Mouse (Mus musculus) layer of hippocampus, adult 9-11 months (tissue): ENCODE data around the gene Gm14412.
"Not testable (repeated sequence)": the region's sequence is repeated elsewhere in the genome, so short reads cannot be mapped to it uniquely, and the experiment has no call there.

Experiments used
- DNase-seq: peaks from one replicate; pipeline ENCODE4 v3.0.0; 2022

The Gm14412 gene

GRCm38 (mm10) chr2:177324257-177324733 is at the start of gene Gm14412:
TSS of gene Gm14412 (minus strand) at chr2:177324307.
- not testable (repeated sequence) for DNase-seq

DNA sequence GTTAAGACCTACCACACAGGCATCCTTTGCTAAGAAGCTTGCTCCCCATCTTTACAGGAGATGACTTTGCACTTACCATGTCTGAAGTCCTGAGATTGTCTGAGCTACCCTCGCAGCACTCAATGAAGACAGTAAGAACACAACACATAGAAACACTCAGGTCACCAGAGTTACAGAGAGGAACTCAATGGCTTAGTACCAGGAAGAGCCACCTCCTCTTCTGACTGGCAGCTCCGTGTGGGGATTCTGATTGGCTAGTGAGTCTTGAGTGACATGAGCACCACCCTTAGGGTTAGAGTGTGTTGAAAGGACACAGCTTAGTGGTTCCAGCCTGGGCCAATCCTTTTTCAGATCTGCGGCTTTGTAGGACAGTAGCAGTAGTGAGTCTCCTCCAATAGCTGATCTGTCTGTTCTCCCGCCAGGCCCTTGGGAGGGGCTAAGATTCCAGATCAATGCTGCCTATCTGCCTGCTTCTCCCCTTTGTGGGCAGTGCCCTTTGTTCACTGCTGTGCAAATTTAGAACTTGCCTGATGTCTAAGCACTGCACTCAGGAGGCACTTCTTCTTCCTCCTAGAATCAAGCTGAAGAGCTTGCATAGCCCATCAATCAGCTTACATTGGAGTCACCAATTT is 5.7 kb upstream of the Gm14412 start:
- DNase-seq, result not testable (repeated sequence)

DNA sequence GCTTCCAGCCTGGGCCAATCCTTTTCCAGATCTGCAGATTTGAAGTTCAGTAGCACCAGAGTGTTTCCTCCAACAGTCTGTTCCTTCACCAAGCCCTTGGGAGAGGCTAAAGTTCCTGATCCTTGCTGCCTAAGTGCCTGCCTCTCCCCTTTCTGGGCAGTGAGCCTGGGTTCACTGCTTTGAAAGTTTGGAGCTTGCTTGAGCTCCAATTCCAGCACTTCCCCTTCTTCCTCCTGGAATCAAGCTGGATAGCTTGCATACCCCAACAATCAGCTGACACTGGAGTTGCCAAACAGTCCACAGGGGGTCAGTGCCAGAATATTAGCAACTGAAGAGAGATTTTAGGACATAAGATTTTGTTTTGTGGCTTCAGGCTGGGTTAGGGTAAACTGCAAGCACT is 2.7 kb downstream of the Gm14412 start:
- not testable (repeated sequence) for DNase-seq

- not testable (repeated sequence) for DNase-seq
These were observed 3.3 kb downstream of the Gm14412 start for GRCm38 (mm10) chr2:177320786-177321320.

DNA sequence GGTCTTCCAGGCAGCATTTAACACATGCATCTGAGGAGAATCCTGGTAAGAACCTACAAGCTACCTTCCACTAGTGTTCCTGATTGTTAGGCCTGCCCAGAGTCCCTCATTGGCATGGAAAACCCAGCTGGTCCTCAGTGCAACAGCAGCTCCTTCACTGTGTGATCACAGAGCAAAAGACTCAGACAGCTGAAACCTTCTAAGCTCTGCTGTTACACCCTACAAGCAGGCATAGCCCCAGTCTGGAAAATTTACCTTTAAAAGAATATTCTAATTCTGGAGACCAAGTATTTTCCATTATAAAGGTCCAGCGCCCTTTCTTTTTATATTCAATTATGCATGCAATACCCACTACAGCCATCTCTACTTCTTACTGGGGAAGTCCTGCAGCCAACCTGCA is 5.1 kb downstream of the Gm14412 start:
- no peak for DNase-seq

DNA sequence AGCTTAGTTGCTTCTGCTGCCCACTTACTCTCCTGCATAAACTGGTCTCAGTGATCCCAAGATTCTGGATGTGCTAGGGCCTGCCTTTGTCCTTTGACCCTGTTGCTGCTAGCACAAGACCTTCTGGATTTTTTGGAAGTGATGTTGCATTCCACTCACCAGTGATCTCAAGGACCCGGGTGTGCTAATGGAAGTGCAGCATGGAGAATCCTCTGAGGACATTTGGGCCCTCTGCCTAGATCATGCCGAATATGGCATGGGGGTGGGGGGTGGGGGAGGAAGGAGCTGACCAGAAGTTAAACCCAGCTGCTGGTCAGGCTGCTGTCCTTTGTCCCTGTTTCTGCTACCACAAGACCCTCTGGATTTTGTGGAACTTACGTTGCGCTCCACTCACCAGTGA is 14.5 kb downstream of the Gm14412 start:
- DNase-seq, result not testable (repeated sequence)

DNA sequence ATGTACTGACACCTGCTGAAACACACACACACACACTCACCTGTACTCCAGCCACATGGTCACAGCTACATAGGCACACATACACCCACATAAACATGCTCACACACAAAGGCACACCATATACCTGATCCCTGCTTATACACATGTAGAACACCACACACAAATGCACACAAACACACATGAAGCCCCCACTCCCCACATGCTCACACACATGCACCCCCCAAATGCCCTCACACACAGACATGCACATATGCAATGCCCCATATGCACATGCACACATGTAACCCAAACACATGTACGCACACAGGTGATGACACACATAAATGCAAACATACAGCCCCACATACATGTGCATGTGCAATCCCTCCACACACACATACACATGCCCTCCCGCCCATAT is 19.1 kb downstream of the Gm14412 start:
- not testable (repeated sequence) for DNase-seq

DNA sequence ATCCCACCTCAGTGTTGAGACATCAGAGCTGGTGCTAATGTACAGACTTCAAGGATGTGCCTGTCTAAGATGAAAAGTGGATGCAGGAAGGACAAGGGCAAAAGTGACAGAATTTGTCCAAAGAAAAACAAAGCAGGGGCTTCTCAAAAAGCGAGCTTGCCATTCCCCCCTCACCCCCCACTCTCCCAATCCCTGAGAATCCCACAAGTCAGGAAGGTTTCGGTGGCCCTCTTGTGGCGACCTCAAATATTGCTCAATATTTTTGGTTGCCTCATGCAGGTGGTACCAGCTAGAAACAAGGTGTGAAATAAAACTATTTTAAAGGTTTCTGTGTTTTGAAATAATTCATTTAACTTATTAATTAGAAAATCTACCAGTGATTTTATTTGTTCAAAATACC is 40.4 kb downstream of the Gm14412 start:
- not testable (repeated sequence) for DNase-seq

DNA sequence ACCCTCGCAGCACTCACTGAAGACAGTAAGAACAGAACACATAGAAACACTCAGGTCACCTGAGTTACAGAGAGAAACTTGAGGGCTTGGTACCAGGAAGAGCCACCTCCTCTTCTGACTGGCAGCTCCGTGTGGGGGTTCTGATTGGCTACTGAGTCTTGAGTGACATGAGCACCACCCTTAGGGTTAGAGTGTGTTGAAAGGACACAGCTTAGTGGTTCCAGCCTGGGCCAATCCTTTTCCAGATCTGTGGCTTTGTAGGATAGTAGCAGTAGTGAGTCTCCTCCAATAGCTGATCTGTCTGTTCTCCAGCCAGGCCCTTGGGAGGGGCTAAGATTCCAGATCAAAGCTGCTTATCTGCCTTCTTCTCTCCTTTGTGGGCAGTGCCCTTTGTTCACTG is 46.4 kb downstream of the Gm14412 start:
- DNase-seq, result not testable (repeated sequence)

- DNase-seq, result not testable (repeated sequence)
These were observed 51.9 kb downstream of the Gm14412 start for GRCm38 (mm10) chr2:177272237-177272636.

DNA sequence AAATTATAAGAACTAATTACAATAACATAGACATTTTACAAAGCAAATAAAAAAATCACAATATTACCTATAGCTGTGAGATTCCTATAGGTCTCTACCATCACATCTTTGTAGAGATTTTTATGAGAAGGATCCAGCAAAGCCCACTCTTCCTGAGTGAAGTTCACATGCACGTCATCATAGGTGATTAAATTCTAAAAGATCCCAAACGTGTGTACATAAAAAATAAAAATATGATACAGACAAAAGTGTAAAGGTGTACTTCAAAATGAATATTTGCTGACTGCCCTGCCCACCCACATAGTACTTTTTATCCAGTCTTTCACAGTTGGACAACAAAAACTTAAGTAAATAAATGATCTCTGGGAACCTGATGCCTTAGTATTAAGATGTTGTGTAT is 57.2 kb downstream of the Gm14412 start, which contains the start of gene Gm14409:
TSS of gene Gm14409 (minus strand) at position 101 of the 400 bp plus-strand sequence.
- not testable (repeated sequence) for DNase-seq
